Mouse (Mus musculus) embryonic facial prominence, embryonic 12.5 days (tissue): ENCODE measurements at regions not wholly inside any gene's neighbourhood (a gene's known extent, or its start where the extent isn't known, plus 50 kb on each side); places are given as distances from the start of the nearest gene placed in this dataset.

Experiments
- ATAC-seq: fragments of 200-750 bp; cut with Nextera tagmentation; 2 replicates; pipeline ENCODE4 v1.8.0; 2017; ENCODE audit not compliant: insufficient number of reproducible peaks, insufficient read depth, low FRiP score, low TSS enrichment
- H3K27ac ChIP-seq: fragments of 300-500 bp; sonication (generic); 2 replicates; pipeline ENCODE4 v1.5.1; 2016; ENCODE audit warnings: mild to moderate bottlenecking
- H3K27me3 ChIP-seq: fragments of 300-500 bp; sonication (generic); 2 replicates; pipeline ENCODE4 v1.6.1; 2016; ENCODE audit warnings: mild to moderate bottlenecking, moderate library complexity
- H3K36me3 ChIP-seq: fragments of 300-500 bp; sonication (generic); 2 replicates; pipeline ENCODE4 v1.6.1; 2016; ENCODE audit warnings: mild to moderate bottlenecking
- H3K4me1 ChIP-seq: fragments of 300-500 bp; sonication (generic); 2 replicates; pipeline ENCODE4 v1.6.1; 2016
- H3K4me2 ChIP-seq: fragments of 300-500 bp; sonication (generic); replicated peaks from 2 replicates; pipeline ENCODE4 v1.6.1; 2016; ENCODE audit warnings: mild to moderate bottlenecking, moderate library complexity
- H3K4me3 ChIP-seq: fragments of 300-500 bp; sonication (generic); 2 replicates; pipeline ENCODE4 v1.5.1; 2016; ENCODE audit warnings: mild to moderate bottlenecking
- H3K9ac ChIP-seq: fragments of 300-500 bp; sonication (generic); 2 replicates; pipeline ENCODE4 v1.6.1; 2016; ENCODE audit warnings: mild to moderate bottlenecking, moderate library complexity
- H3K9me3 ChIP-seq: fragments of 300-500 bp; sonication (generic); 2 replicates; pipeline ENCODE4 v1.6.1; 2016; ENCODE audit warnings: mild to moderate bottlenecking, moderate library complexity
- WGBS: fragments of 180-500 bp; shearing (Covaris S2); methylation state at CpG from one replicate; pipeline ENCODE4 v1.1.7; 2016; 5-methylcytosine and 5-hydroxymethylcytosine counted together

- no peak overlapping the region for H3K27ac ChIP-seq
- H3K4me2 ChIP-seq: no peak overlapping the region
- ATAC-seq: no peak
- no peak overlapping the region for H3K4me3 ChIP-seq
- no peaks in the 10 kb centered on the region for H3K4me1 ChIP-seq
- 75% methylated on average over 4 of the region's 4 CpGs for WGBS
- H3K36me3 ChIP-seq: no peaks in the 10 kb centered on the region
- H3K9me3 ChIP-seq: peaks cover 10% of the 10 kb centered on the region
- no peak overlapping the region for H3K9ac ChIP-seq
- H3K27me3 ChIP-seq: no peaks in the 10 kb centered on the region
These were observed 201.8 kb downstream of the Foxo1 start for GRCm38 (mm10) chr3:52469900-52470299.

DNA sequence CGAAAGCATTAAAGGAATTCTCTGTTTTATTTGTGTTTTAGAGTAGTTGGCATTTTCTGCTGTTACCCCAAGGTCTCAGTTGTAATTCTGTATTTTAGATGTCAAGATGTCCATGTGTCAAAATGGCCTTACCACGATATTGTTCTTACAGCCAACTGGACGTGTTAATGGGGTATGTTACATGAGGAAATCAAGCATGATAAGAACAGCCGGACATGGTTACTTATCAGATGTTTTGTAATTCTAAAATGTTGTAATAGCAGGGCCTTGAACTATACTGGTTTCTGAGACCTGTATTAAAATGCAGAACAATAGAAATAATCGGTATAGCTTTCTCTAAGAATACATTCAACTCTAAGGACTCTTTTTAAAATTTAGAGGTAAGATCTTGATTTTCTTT is 201.3 kb downstream of the Foxo1 start:
- Histone ChIP-seq H3K4me3 (no peak overlapping the region), H3K9ac (no peak overlapping the region), H3K27ac (no peak overlapping the region), H3K36me3 (no peaks in the 10 kb centered on the region), H3K9me3 (peaks cover 10% of the 10 kb centered on the region), H3K4me2 (no peak overlapping the region), H3K27me3 (no peaks in the 10 kb centered on the region), H3K4me1 (no peaks in the 10 kb centered on the region)
- WGBS: 84% methylated on average over 5 of the region's 5 CpGs
- ATAC-seq: no peak

- no peak overlapping the region for H3K4me3 ChIP-seq
- no peak for ATAC-seq
- H3K9ac ChIP-seq: no peak overlapping the region
- 93% methylated on average over 8 of the region's 8 CpGs for WGBS
- no peak overlapping the region for H3K27ac ChIP-seq
- no peaks in the 10 kb centered on the region for H3K27me3 ChIP-seq
- no peaks in the 10 kb centered on the region for H3K36me3 ChIP-seq
- H3K9me3 ChIP-seq: peaks cover 10% of the 10 kb centered on the region
- H3K4me1 ChIP-seq: no peaks in the 10 kb centered on the region
- H3K4me2 ChIP-seq: no peak overlapping the region
These were observed 200.2 kb downstream of the Foxo1 start for GRCm38 (mm10) chr3:52468326-52468725.

- Histone ChIP-seq H3K27ac (no peak overlapping the region), H3K9me3 (peaks cover 10% of the 10 kb centered on the region), H3K4me2 (no peak overlapping the region), H3K27me3 (no peaks in the 10 kb centered on the region), H3K36me3 (no peaks in the 10 kb centered on the region), H3K9ac (no peak overlapping the region), H3K4me3 (no peak overlapping the region), H3K4me1 (no peaks in the 10 kb centered on the region)
- WGBS: 69% methylated on average over 3 of the region's 3 CpGs
- no peak for ATAC-seq
These were observed 199.7 kb downstream of the Foxo1 start for GRCm38 (mm10) chr3:52467876-52468275.

DNA sequence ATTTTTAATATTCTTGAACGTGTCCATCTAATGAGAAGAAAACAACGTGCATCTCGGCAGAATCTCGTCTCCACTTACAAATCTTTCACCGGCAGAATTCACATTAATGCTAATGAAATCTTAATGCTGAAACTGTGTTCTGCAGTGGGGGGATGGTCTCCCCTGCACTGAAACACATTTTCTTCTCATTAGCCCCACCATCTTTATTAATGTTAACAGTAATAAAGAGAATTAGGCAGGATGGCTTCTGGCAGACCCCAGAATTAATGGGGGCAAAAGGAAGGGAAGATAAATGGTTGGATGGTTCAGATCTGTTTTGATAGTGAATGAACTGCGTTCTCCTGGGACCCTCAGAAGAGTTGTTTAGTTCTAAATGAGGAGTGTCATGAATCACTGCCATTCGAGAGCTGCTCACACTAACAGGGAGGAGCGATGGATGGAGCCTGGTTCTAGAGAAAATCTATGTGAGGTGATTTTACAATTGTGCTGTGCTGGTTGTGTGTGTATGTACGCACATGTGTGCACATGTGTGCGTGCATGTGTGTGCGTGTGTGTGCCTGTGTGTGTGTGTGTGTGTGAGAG is 198.9 kb downstream of the Foxo1 start:
- Histone ChIP-seq H3K27ac (no peak overlapping the region), H3K9me3 (peaks cover 10% of the 10 kb centered on the region), H3K4me1 (no peaks in the 10 kb centered on the region), H3K9ac (no peak overlapping the region), H3K4me3 (no peak overlapping the region), H3K27me3 (no peaks in the 10 kb centered on the region), H3K4me2 (no peak overlapping the region), H3K36me3 (no peaks in the 10 kb centered on the region)
- no peak for ATAC-seq
- WGBS: 72% methylated on average over 11 of the region's 11 CpGs

GRCm38 (mm10) chr3:52466571-52466970 is 198.4 kb downstream of the Foxo1 start:
- no peak for ATAC-seq
- Histone ChIP-seq H3K27ac (no peak overlapping the region), H3K4me1 (no peaks in the 10 kb centered on the region), H3K4me3 (no peak overlapping the region), H3K27me3 (no peaks in the 10 kb centered on the region), H3K9ac (no peak overlapping the region), H3K36me3 (no peaks in the 10 kb centered on the region), H3K9me3 (peaks cover 7% of the 10 kb centered on the region), H3K4me2 (no peak overlapping the region)
- 71% methylated on average over 3 of the region's 3 CpGs for WGBS

DNA sequence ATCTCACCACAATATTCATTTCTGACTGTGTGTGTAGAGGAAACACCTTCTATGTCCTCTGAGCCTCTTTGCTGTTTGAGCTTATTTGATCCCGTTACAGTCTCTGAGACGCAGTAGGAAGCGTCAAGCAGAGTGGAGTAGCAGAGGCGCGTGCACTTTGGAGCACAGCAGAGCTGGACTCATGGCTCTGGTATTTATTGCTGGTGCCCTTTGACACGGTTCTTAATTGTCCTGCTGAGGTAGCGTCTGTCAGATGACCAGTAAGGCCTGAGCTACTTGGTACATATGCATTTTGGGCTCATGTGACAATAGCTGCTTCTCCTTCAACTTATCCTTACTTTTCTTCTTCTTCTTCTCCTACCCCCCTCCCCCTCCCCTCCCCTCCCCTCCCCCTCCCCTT is 195.8 kb downstream of the Foxo1 start:
- no peak overlapping the region for H3K27ac ChIP-seq
- no peak for ATAC-seq
- 45% methylated on average over 7 of the region's 7 CpGs for WGBS
- no peaks in the 10 kb centered on the region for H3K9me3 ChIP-seq
- H3K4me1 ChIP-seq: no peaks in the 10 kb centered on the region
- H3K27me3 ChIP-seq: no peaks in the 10 kb centered on the region
- no peaks in the 10 kb centered on the region for H3K36me3 ChIP-seq
- no peak overlapping the region for H3K9ac ChIP-seq
- no peak overlapping the region for H3K4me3 ChIP-seq
- no peak overlapping the region for H3K4me2 ChIP-seq

- no peak overlapping the region for H3K4me3 ChIP-seq
- H3K36me3 ChIP-seq: no peaks in the 10 kb centered on the region
- no peaks in the 10 kb centered on the region for H3K27me3 ChIP-seq
- H3K4me2 ChIP-seq: no peak overlapping the region
- no peaks in the 10 kb centered on the region for H3K9me3 ChIP-seq
- ATAC-seq: no peak
- no peak overlapping the region for H3K9ac ChIP-seq
- no peaks in the 10 kb centered on the region for H3K4me1 ChIP-seq
- WGBS: 91% methylated on average over 5 of the region's 5 CpGs
- H3K27ac ChIP-seq: no peak overlapping the region
These were observed 186.8 kb downstream of the Foxo1 start for GRCm38 (mm10) chr3:52454955-52455354.

DNA sequence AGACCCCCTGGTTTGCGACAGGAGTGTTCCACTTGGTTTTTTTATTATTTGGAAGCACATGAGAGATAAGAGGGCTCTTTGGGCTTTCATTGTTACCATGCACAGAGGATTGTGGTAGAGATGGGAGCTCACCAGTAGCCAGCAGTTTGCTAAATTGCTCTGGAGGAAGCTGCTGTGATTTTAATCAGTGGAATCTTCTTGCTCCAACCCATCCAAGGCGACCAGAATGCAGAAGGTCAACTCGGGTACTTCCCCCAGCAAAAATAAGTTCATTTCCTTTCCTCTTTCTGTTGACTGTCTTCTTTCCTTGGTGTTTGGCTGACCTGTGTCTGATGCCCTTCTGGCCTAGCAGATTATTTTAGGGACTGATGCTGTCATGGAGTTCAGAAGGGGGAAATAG is 184.9 kb downstream of the Foxo1 start:
- Histone ChIP-seq H3K9ac (no peak overlapping the region), H3K4me2 (no peak overlapping the region), H3K4me3 (no peak overlapping the region), H3K36me3 (no peaks in the 10 kb centered on the region), H3K4me1 (no peaks in the 10 kb centered on the region), H3K9me3 (no peaks in the 10 kb centered on the region), H3K27me3 (no peaks in the 10 kb centered on the region), H3K27ac (no peak overlapping the region)
- WGBS: 74% methylated on average over 3 of the region's 3 CpGs
- no peak for ATAC-seq

GRCm38 (mm10) chr3:52452345-52452744 is 184.2 kb downstream of the Foxo1 start:
- H3K27me3 ChIP-seq: no peaks in the 10 kb centered on the region
- no peaks in the 10 kb centered on the region for H3K9me3 ChIP-seq
- H3K4me2 ChIP-seq: no peak overlapping the region
- 34% methylated on average over 5 of the region's 5 CpGs for WGBS
- ATAC-seq: no peak
- no peaks in the 10 kb centered on the region for H3K36me3 ChIP-seq
- no peak overlapping the region for H3K4me3 ChIP-seq
- H3K9ac ChIP-seq: no peak overlapping the region
- no peak overlapping the region for H3K27ac ChIP-seq
- H3K4me1 ChIP-seq: no peaks in the 10 kb centered on the region

DNA sequence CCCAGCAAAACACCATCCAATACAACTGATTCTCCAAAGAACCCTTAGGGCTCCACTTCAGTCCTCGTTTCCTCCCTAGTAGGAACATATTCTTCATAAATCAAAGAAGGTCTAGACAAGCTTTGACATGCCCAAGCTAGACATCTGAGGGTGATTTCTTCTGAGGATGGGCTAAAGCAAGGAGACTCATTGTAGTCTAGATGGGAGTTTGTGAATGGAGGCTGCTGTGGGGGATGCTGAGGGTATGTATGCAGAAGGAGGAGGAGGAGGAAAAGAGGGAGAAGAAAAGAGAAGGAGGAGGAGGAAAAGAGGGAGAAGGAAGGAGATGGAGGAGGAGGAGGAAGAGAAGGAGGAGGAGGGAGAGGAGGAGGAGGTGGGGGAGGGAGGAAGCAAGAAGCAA is 178.9 kb downstream of the Foxo1 start:
- WGBS: 70% methylated on average over 1 of the region's 1 CpGs
- Histone ChIP-seq H3K36me3 (no peaks in the 10 kb centered on the region), H3K4me1 (no peaks in the 10 kb centered on the region), H3K9me3 (no peaks in the 10 kb centered on the region), H3K4me2 (no peak overlapping the region), H3K4me3 (no peak overlapping the region), H3K27ac (no peak overlapping the region), H3K9ac (no peak overlapping the region), H3K27me3 (no peaks in the 10 kb centered on the region)
- ATAC-seq: no peak

DNA sequence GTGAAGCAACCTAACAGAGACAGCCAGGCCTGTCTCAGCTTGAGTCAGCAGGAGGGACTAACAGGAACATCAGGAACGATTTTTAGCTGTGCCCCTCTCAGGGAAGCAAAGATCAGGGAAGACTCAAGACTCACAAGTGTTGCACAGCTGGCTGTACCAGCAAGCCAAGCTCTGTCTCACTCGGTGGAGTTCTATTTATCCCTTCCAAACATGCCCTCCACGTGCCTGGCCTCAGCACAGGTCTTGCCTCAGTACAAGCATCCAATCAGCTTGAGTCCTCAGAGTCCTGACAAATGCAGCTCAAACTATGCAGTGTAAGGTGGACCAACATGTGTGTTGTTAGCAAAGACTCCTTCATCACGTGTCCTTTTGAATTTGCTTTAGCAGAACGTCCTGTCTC is 178.4 kb downstream of the Foxo1 start:
- no peak for ATAC-seq
- H3K4me3 ChIP-seq: no peak overlapping the region
- no peaks in the 10 kb centered on the region for H3K9me3 ChIP-seq
- no peak overlapping the region for H3K4me2 ChIP-seq
- H3K36me3 ChIP-seq: no peaks in the 10 kb centered on the region
- no peaks in the 10 kb centered on the region for H3K27me3 ChIP-seq
- H3K27ac ChIP-seq: no peak overlapping the region
- H3K9ac ChIP-seq: no peak overlapping the region
- H3K4me1 ChIP-seq: no peaks in the 10 kb centered on the region
- WGBS: 67% methylated on average over 5 of the region's 5 CpGs
